21 mouse cellular contexts compared by ENCODE assay signal in the genomic region with DNA sequence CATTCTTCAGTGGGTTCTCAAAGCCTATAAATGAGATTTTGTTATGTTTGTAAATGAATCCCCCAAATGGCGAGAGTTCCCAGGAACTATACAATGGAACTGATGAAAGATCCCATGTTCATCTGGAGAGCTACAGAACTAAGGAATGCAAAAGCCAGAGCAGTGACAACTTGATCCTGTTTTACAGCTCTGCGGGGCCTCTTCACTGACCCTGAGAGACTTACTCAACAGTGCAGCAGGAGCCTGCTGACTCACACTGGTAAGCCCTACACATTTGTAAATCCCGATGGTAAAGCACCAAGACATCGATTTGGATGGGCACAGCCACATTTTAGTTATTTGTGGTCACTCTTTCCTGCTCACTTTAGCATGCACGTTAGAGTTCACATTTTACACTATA.
DNase-seq lines count a peak whose midpoint lies in the region; ATAC-seq lines count a peak whose summit lies in the region.
"Had no signal": no experiment of that assay in that cellular context is flagged by ENCODE, and none has a peak within 500 bp of the region (broad histone marks: within the 10 kb centered on the region; RNA-seq: fewer than 3 reads in every experiment).

No protein-coding gene starts in this region.

- no peak overlapping the region for H3K4me2 ChIP-seq in kidney, embryonic 16.5 days (replicated peaks; ENCODE audit: low read depth, low read length)
- H3K4me2 ChIP-seq: forebrain, embryonic 12.5 days; hindbrain, embryonic 15.5 days had no signal

- H3K9ac ChIP-seq in kidney, embryonic 16.5 days (replicated peaks; ENCODE audit: low read length) = no peak overlapping the region
- H3K9ac ChIP-seq: forebrain, embryonic 12.5 days; hindbrain, embryonic 15.5 days had no signal

- peak; percentile 51; the same call in 1 of the 2 replicates for ATAC-seq in kidney, embryonic 16.5 days (ENCODE audit: low FRiP score, low TSS enrichment)
- ATAC-seq in common myeloid progenitor, adult 5-6 weeks (replicated peaks; ENCODE audit: low read depth, poor library complexity, severe bottlenecking) = peak; percentile 40; the same call in 1 of the 2 replicates
- ATAC-seq: midbrain, embryonic 16.5 days had no signal

- H3K4me3 ChIP-seq in kidney, embryonic 16.5 days (ENCODE audit: low read length) = no peak overlapping the region
- H3K4me3 ChIP-seq: forebrain, embryonic 12.5 days; heart, adult 2 months; hindbrain, embryonic 15.5 days; megakaryocyte, embryonic 14.5 days had no signal

- peak; percentile 26 for DNase-seq in embryo, embryonic 10.5 days (ENCODE audit: low spot score)
- DNase-seq in embryo, embryonic 10 days (ENCODE audit: low spot score) = no peak
- no peak for DNase-seq in kidney, adult 18-20 months
- peak; percentile 14 for DNase-seq in yolk sac, embryonic 10.5 days (ENCODE audit: low spot score)
- DNase-seq in cerebellum, adult 9-11 months = no peak
- DNase-seq: cerebellum, adult 9-10 months; heart, adult 2 months; heart, postnatal 4 days; kidney, adult 11 months; layer of hippocampus, postnatal 36 days; liver; lung, postnatal 10 days; retina, postnatal 1 day; right cerebral cortex, postnatal 4 days; thymus, adult 2 months had no signal

- H3K27me3 ChIP-seq in kidney, embryonic 16.5 days (ENCODE audit: insufficient read depth, low read length) = no peaks in the 10 kb centered on the region
- H3K27me3 ChIP-seq: hindbrain, embryonic 15.5 days had no signal

- no peaks in the 10 kb centered on the region for H3K9me3 ChIP-seq in kidney, embryonic 16.5 days (ENCODE audit: low read length)
- H3K9me3 ChIP-seq: forebrain, embryonic 12.5 days; hindbrain, embryonic 15.5 days; megakaryocyte, embryonic 14.5 days had no signal

- 28% methylated on average over 5 of the region's 5 CpGs for WGBS in kidney, embryonic 16.5 days

- no peaks in the 10 kb centered on the region; the same call in 1 of the 2 replicates for H3K4me1 ChIP-seq in kidney, embryonic 16.5 days (ENCODE audit: insufficient read depth, low read length)
- H3K4me1 ChIP-seq: forebrain, embryonic 12.5 days; hindbrain, embryonic 15.5 days had no signal

- no peak overlapping the region for H3K27ac ChIP-seq in kidney, embryonic 16.5 days (ENCODE audit: low read length)
- H3K27ac ChIP-seq: forebrain, embryonic 12.5 days; heart, adult 2 months; hindbrain, embryonic 15.5 days had no signal

- peaks cover 9% of the 10 kb centered on the region; the same call in 1 of the 2 replicates for H3K36me3 ChIP-seq in kidney, embryonic 16.5 days (ENCODE audit: insufficient read depth, low read length)
- H3K36me3 ChIP-seq: forebrain, embryonic 12.5 days; hindbrain, embryonic 15.5 days had no signal

Comparison
In these comparisons a context has a peak if more than half of its experiments do, and no peak if none do; other contexts are left out.
1. DNase-seq: peak in embryo, embryonic 10.5 days (single experiment) and yolk sac, embryonic 10.5 days (single experiment); none in embryo, embryonic 10 days (single experiment), kidney, adult 18-20 months (single experiment) and cerebellum, adult 9-11 months (single experiment).